Mouse (Mus musculus): ENCODE measurements around the gene Cep152.

Gene Cep152

DNA sequence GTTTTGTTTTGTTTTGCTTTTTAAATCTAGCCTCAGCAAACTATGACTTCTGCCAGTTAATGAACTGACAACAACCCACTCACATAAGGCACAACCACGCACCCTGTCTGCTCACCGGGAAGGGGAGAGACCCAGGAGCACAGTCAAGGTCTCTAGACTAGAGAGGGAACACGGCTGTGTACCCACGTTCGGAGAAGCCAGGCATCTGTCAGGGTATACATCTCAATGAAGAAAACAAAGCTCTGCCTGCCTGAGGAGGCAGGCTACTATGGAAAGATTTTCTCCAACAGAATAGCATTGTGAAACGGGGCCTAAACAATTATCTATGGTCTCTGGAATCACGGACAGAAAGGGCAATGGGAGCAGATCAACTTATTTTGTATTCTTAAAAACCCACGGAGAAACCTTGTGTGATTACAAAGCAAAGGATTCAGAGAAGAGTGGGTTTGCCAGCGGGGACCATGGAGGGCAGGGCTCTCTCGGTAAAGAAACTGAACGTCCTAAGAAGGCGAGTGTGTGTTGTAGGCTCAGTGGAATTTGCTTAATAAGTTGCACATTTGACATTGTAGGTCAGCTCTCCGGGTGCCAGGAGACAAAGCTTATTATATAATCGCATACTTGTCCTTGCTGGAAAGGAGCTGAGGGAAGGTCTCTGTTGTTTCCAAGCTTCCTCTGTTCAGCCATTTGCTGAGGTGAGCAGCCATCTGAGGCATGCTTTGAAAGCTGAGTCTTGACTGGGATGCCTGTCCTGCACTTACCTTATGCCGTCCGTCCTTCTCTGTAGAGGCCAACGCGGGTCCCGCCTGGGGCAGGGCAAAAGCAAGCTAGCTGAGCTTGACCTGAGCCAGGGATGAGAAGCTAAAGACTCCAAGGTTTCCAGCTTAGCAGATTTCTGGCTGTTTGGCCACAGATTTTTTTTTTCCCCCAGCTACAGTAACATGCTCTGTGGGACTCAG lies 66.0 kb downstream of the Cep152 start:
- in situ Hi-C loops (cut with MboI; ENCODE audit: low sequenced_read_pairs): no loop called here

DNA sequence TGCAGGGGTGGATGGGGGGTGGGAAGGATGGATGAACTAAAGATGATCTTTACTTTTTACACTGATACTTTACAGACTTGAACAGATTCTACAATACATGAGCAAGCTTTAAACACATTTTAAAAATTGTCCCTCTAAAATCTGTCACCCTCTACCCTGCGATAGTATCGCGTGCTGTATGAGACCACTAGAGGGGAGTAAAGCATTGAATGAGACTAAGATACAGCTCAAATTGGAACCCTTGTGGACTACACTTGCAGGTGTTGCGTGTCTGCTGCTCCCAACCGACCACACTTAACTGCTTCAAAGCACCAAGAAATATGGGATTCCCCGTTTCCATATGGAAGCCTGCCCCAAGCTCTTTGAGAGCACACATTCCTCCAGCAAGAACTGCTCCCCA lies 69.1 kb downstream of the Cep152 start:
- in situ Hi-C loops (cut with MboI; ENCODE audit: low sequenced_read_pairs): no loop called here

DNA sequence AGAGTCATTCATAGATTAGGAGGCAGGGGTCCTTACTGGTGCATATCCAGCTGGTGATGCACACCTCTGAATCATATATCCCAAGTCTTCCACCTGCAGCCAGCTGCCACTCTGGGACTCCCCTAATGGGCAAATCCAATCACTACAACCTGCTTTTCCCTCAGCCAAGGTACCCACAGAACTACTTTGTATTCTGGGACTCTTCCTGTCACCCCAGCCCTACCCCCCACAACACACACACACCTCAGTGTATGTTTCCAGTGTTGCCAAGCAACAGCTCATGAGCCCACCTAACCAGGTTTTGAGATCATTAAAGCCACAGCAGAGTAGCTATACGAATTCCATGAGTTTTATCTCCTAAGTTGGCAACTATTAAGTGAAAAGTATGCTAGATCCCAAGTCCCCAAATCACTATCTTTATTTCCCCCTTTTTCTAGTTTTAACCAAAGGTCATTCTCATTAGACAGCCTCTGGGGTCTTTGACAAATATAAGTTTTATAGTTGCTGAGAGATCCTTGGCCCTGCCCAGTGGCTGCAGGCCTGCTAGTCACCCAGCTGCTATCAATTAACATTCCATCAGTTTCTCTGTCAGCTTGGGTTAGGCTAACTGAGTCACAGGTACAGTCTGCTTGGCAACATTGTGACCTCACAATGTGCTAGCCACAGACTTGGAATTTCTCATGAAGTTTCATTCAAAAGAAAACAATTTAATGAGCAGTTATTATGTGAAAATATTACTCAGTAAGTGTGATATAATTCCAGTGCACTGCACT lies 75.9 kb downstream of the Cep152 start:
- in situ Hi-C loops (cut with MboI; ENCODE audit: low sequenced_read_pairs): no loop called here

DNA sequence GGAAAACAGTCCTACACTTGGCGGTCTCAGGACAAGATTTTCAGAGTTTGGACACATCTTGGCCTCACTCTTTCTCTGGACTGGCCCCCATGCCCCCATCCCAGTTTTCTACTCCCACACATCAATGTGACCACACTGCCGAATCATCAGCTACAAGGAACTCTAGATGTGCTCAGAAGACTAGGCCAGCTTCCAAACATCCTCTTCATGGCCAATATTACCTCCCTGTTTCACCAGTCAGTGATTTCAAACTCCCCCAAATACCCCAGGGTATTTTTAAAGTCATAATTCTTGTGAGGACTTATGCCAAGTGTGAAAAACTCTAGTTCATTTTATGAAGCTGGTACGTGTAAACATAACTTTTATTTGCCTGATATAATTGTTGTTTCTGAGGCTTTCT lies 79.9 kb downstream of the Cep152 start:
- in situ Hi-C loops (cut with MboI; ENCODE audit: low sequenced_read_pairs): no loop called here

DNA sequence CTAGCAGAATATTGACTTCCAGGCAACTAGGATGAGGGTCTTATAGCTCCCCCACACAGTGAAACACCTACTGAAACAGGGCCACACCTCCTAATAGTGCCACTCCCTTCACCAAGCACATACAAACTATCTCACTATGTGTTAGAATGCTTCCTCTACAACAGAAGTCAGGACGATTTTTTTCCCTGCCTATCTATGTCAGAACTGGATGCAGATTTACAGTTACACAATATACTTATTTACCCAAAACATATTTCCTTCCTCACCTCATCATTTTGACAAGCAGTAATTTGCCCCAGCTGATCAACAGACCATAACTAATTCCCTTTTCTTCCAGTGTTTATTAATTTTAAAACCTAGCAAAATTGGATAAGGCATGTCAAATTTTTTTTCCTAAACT lies 81.3 kb downstream of the Cep152 start:
- in situ Hi-C loops (cut with MboI; ENCODE audit: low sequenced_read_pairs): no loop called here

DNA sequence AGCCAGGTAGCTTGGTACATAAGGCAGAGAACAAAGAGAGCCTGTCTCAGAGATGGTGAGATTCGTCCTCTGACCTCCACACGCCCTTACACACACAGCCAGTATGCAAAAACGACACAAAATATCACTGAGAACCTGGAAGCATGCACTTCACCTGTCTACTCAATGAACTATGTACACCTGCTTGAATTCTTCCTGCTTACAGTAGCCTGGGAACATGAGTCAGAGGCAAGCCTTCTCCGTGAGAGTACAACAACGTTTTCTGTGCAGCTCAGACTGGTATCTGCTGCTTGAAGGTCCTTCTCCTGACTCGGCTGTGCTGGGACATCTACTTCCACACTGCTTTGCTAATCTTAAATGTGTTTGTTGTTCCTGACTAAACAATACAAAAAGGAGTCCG lies 83.5 kb downstream of the Cep152 start:
- in situ Hi-C loops (cut with MboI; ENCODE audit: low sequenced_read_pairs): no loop called here

DNA sequence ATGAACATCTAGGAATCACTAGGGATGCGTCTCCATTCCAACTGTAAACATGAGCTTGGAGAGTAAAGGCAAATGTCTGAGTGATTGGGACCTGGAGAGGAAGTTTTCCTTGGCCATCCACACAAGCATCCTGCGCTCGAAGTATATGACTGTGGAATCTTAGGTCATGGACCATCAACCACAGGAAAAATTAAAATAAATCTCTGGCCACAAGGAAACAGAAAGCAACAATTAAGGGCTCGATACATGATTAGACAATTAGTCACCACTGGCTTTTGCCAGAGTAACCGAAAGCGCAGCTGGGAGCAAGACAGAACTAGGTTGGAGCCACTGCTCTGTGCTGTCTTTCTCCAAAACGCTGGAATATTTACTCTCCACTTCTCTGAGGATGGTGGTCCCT lies 84.3 kb downstream of the Cep152 start:
- in situ Hi-C loops (cut with MboI; ENCODE audit: low sequenced_read_pairs): no loop called here

DNA sequence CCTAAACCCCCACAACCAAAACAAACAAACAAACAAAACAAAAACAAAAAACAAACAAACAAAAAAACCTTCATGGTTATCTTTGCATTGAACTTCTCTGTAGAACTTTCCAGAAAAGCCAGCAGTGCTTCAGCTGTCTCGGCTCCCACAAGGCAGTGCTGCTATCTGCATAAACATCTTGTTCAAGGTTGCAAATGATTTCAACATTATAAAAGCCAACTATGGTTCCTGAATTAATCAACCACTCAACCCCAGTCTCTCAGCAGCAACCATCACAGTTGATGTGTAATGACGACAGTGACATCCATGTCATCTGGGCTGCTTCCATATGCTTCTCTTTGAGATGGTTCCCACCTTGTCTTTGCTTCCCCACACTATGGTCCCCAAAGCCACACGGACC lies 85.3 kb downstream of the Cep152 start:
- in situ Hi-C loops (cut with MboI; ENCODE audit: low sequenced_read_pairs): no loop called here

DNA sequence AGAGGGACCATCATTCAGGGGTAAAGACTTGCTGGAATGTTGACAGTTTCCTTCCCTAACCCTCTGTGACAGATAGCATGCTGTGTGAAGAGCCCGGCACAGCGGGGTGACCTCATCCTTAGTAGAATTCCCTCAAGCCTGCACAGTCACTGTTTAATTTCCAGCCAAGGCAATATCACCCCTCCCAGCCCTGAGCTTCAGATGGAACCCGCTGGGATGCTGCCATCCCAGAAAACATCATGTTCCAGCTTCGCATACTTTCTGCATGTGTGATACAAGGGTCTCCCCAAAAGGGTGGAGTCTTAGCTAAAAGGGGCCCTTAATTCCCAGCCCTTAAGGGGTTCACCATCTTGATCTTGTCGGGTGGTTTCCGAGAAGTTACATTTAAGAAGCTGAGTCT lies 94.2 kb downstream of the Cep152 start:
- in situ Hi-C loops (cut with MboI; ENCODE audit: low sequenced_read_pairs): no loop called here

DNA sequence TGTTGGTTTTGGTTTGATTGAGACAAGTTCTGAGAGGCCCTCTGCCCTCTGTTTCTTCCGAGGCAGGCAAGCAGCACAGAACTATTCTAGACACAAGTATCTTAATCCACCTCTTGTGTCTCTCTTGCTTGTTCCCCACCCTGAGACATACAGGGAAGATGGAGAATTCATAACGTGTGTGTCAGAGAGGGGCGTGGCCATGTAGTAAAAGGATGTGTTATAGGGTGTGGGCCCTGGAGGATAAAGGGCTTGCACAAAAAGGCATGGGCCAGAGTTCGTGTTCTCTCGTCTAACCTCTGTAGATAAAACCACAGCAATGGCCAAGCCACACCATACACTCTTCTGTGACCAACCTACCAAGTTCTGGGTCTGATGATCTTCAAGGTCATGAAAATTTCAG lies 98.3 kb downstream of the Cep152 start:
- in situ Hi-C loops (cut with MboI; ENCODE audit: low sequenced_read_pairs): no loop called here

DNA sequence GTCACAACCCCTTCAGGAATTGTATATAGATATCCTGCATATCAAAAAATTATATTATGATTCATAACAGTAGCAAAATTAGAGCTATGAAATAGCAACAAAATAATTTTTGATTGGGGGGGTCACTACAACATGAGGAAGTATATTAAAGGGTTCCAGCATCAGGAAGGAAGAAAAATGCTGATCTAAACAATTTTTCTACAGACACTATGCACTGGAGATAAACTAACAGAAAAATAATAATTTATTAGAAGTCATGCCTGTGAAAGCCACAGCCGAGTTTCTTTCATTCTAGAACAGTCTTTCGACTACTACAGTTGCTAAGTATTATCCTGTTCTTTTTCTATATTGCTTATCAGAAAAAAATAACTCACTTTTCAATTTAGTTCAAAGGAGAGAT lies 99.4 kb downstream of the Cep152 start:
- in situ Hi-C loops (cut with MboI; ENCODE audit: low sequenced_read_pairs): no loop called here

DNA sequence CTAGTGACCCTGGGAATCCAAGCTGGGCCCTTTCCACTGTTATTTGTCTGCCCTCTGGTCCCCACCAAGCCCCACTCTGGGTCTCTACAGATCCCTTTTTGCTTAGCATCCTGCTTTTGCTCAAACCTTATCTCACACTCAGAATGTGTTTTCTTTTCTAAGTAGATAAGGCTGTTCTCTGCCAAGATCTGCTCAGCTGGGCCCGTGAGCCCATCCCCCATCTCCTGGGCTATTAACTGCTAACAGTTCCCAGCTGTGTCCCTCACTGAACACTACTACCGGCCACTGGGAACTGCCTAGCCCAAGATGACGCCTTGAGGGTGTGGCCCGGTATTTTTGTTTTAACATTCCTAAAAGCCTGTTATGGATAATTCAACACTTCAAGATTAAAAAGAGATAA lies 108.3 kb downstream of the Cep152 start:
- in situ Hi-C loops (cut with MboI; ENCODE audit: low sequenced_read_pairs): no loop called here

DNA sequence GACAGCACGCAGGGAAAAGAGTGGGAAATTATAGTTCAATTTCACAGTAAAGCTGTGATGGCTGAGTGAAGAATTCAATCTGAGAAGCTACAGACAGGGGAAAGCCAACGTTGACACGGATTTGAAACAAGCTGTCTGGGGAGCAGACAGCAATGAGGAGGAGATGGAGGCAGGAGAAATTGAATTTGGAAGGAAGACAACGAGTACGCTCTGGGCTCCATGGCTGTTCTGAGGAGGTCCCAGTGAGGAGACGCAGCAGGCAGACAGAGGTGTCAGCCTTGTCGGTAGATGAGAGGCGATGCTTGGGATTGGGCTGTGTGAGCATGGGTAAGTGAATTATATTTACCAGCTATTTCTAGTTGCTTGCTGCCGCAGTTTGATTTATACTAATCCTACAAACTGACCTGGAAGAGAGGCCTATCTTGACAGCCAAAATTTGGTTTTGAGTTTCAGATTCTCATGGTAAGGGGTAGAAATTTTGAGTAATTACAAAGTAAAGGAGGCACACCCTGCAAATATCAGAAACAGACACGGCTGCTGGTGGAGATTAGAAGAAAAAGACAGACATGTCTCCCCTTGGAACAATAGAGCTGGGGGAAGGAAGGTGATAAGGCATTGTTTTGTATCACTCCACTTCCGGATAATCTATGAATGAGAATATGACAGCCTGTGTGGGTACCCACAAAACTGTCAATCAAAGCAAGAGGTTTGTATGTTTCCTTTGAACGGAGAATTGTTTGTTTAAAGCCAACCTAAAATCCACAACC lies 109.4 kb downstream of the Cep152 start:
- in situ Hi-C loops (cut with MboI; ENCODE audit: low sequenced_read_pairs): no loop called here

DNA sequence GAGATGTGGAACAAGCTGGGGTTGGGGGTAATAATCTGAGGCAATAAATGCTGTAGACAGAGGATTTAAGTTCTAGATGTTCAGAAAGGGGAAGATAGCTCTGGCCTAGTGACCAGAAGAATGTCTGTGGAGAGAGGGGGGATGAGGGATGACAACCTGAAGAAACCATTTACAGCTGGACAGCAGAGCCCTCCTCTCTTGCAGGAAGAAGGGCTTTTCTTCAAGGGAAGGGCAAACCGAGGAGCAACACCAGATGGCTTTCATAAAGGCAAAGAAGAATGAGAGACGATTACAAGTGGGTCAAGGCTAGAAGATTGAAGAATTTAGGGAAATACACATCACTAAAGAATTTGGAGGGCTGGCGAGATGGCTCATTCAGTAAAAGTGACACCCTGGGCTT lies 110.5 kb downstream of the Cep152 start:
- in situ Hi-C loops (cut with MboI; ENCODE audit: low sequenced_read_pairs): no loop called here

All from CH12F3 (cell line).